Mouse (Mus musculus): ENCODE data around the gene Spint1. TPM values are rescaled to one million over a fixed set of nuclear protein-coding genes. Genes with fewer than 3 reads are reported as not detected.

The Spint1 gene
- total RNA-seq, 1 experiment from 2014 or later, result 4.7 TPM

- DNase-seq, result no peak
These were observed 5.4 kb downstream of the Spint1 start for GRCm38 (mm10) chr2:119242548-119242947.

- DNase-seq, result no peak
These were observed 8.1 kb downstream of the Spint1 start for GRCm38 (mm10) chr2:119245246-119245645.

GRCm38 (mm10) chr2:119247904-119248303, 10.7 kb downstream of the Spint1 start:
- no peak for DNase-seq

- DNase-seq, result no peak
These were observed 12.5 kb downstream of the Spint1 start for GRCm38 (mm10) chr2:119249592-119250061.

GRCm38 (mm10) chr2:119250377-119250776, 13.2 kb downstream of the Spint1 start:
- DNase-seq, result no peak

- peak; percentile 94 for DNase-seq
These were observed 13.8 kb downstream of the Spint1 start for GRCm38 (mm10) chr2:119250826-119251478.

- DNase-seq, result no peak
These were observed 17.8 kb downstream of the Spint1 start for GRCm38 (mm10) chr2:119254976-119255375.

- DNase-seq, result no peak
These were observed 23.4 kb downstream of the Spint1 start for GRCm38 (mm10) chr2:119260518-119260917.

- DNase-seq, result no peak
These were observed 24.2 kb downstream of the Spint1 start for GRCm38 (mm10) chr2:119261326-119261725.

GRCm38 (mm10) chr2:119262978-119263377, 25.8 kb downstream of the Spint1 start:
- DNase-seq, result peak; percentile 95

GRCm38 (mm10) chr2:119263813-119264212, 26.7 kb downstream of the Spint1 start:
- DNase-seq, result no peak

- DNase-seq, result no peak
These were observed 33.1 kb downstream of the Spint1 start for GRCm38 (mm10) chr2:119270286-119270642.

GRCm38 (mm10) chr2:119270643-119271331, 33.6 kb downstream of the Spint1 start, which contains the start of gene Rhov:
Rhov (minus strand) TSS chr2:119271272.
- DNase-seq, result peak; percentile 65

GRCm38 (mm10) chr2:119274126-119274525, 37.0 kb downstream of the Spint1 start:
- no peak for DNase-seq

GRCm38 (mm10) chr2:119276926-119277325, 39.8 kb downstream of the Spint1 start:
- no peak for DNase-seq

GRCm38 (mm10) chr2:119277810-119278209, 40.6 kb downstream of the Spint1 start:
- no peak for DNase-seq

GRCm38 (mm10) chr2:119281899-119282565, 44.9 kb downstream of the Spint1 start:
- DNase-seq, result no peak

GRCm38 (mm10) chr2:119287372-119287771, 50.2 kb downstream of the Spint1 start:
- no peak for DNase-seq

GRCm38 (mm10) chr2:119288270-119288882, 51.2 kb downstream of the Spint1 start, which contains the start of gene Vps18:
Vps18 (plus strand) TSS chr2:119288740.
- DNase-seq, result peak; percentile 99

- DNase-seq, result peak; percentile 38
These were observed 51.9 kb downstream of the Spint1 start for GRCm38 (mm10) chr2:119289014-119289416.

GRCm38 (mm10) chr2:119292281-119292680, 55.1 kb downstream of the Spint1 start:
- no peak for DNase-seq

- peak; percentile 65 for DNase-seq
These were observed 55.7 kb downstream of the Spint1 start for GRCm38 (mm10) chr2:119292852-119293251.

GRCm38 (mm10) chr2:119293311-119293710, 56.1 kb downstream of the Spint1 start:
- DNase-seq, result no peak

Data from adrenal gland, postnatal 14 days (tissue).